Mouse (Mus musculus) heart, postnatal 0 days (tissue): ENCODE measurements at regions not wholly inside any gene's neighbourhood (a gene's known extent, or its start where the extent isn't known, plus 50 kb on each side); places are given as distances from the start of the nearest gene placed in this dataset.

Experiments
- ATAC-seq: fragments of 200-750 bp; cut with Nextera tagmentation; 2 replicates; pipeline ENCODE4 v1.8.0; 2017; ENCODE audit warnings: low read depth, moderate number of reproducible peaks, moderate library complexity; ENCODE audit not compliant: insufficient read depth
- DNase-seq: peaks from one replicate; pipeline ENCODE4 v3.0.0-alpha.2; 2016; ENCODE audit warnings: low spot score
- H3K27ac ChIP-seq: fragments of 300-500 bp; sonication (generic); 2 replicates; pipeline ENCODE4 v1.5.1; 2014; ENCODE audit warnings: low read depth, mild to moderate bottlenecking
- H3K27me3 ChIP-seq: fragments of 300-500 bp; sonication (generic); 2 replicates; pipeline ENCODE4 v1.6.1; 2014; ENCODE audit warnings: low read length, mixed read lengths; ENCODE audit not compliant: control insufficient read depth, insufficient read depth
- H3K36me3 ChIP-seq: fragments of 300-500 bp; sonication (generic); replicated peaks from 2 replicates; pipeline ENCODE4 v1.6.1; 2014; ENCODE audit warnings: low read length, mixed read lengths; ENCODE audit not compliant: control insufficient read depth, insufficient read depth
- H3K4me1 ChIP-seq: fragments of 300-500 bp; sonication (generic); 2 replicates; pipeline ENCODE4 v1.6.1; 2014; ENCODE audit warnings: antibody characterized with exemption; ENCODE audit not compliant: control insufficient read depth, insufficient read depth
- H3K4me2 ChIP-seq: fragments of 300-500 bp; sonication (generic); 2 replicates; pipeline ENCODE4 v1.6.1; 2014; ENCODE audit warnings: low read depth, mild to moderate bottlenecking, low read length, moderate library complexity
- H3K4me3 ChIP-seq: fragments of 300-500 bp; sonication (generic); 2 replicates; pipeline ENCODE4 v1.5.1; 2014; ENCODE audit warnings: low read depth, low read length
- H3K9ac ChIP-seq: fragments of 300-500 bp; sonication (generic); replicated peaks from 2 replicates; pipeline ENCODE4 v1.6.1; 2014; ENCODE audit warnings: low read depth, low read length, mixed read lengths
- H3K9me3 ChIP-seq: fragments of 300-500 bp; sonication (generic); replicated peaks from 2 replicates; pipeline ENCODE4 v1.6.1; 2016; ENCODE audit warnings: low read length; ENCODE audit not compliant: control insufficient read depth
- CTCF ChIP-seq: IDR thresholded peaks from 2 replicates; pipeline ENCODE4 v1.5.1; 2016; ENCODE audit warnings: antibody characterized with exemption, control low read depth, low read depth
- EP300 ChIP-seq: IDR thresholded peaks from 2 replicates; pipeline ENCODE4 v1.6.1; 2016; ENCODE audit warnings: antibody characterized with exemption, low read depth
- WGBS: fragments of 180-500 bp; shearing (Covaris S2); extraction: QIAGEN DNeasy Blood & Tissue Kit; methylation state at CpG from one replicate; pipeline ENCODE4 v1.1.7; 2014; 5-methylcytosine and 5-hydroxymethylcytosine counted together

DNA sequence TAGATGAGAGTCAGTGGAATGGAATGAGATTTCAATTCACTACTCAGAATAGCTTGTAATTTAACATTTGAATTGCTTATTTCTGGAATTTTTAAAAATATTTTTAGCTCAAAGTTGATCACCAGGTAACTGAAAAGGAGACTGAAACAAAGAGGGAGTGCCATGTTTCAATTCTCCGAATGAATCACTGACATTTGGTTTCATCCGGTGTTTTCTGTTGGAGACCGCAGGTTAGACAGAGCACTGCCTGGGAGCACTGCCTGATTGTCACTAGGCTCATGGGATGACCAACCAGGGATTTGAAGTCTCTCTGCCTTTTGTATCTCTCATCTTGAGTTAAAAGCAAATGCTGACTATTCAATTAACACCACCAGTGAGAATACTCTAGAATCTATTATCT lies 193.3 kb downstream of the Stk31 start:
- no peak for DNase-seq
- H3K27ac ChIP-seq = no peak overlapping the region
- H3K9me3 ChIP-seq = no peaks in the 10 kb centered on the region
- H3K9ac ChIP-seq = no peak overlapping the region
- no peak overlapping the region for H3K4me3 ChIP-seq
- 91% methylated on average over 3 of the region's 3 CpGs for WGBS
- no peaks in the 10 kb centered on the region for H3K36me3 ChIP-seq
- TF ChIP-seq EP300 (no peak), CTCF (no peak)
- H3K4me1 ChIP-seq = 0 out of 2 replicates have a peak, but pooled peaks cover 14% of the 10 kb centered on the region
- no peak for ATAC-seq
- H3K4me2 ChIP-seq = no peak overlapping the region
- H3K27me3 ChIP-seq = no peaks in the 10 kb centered on the region

DNA sequence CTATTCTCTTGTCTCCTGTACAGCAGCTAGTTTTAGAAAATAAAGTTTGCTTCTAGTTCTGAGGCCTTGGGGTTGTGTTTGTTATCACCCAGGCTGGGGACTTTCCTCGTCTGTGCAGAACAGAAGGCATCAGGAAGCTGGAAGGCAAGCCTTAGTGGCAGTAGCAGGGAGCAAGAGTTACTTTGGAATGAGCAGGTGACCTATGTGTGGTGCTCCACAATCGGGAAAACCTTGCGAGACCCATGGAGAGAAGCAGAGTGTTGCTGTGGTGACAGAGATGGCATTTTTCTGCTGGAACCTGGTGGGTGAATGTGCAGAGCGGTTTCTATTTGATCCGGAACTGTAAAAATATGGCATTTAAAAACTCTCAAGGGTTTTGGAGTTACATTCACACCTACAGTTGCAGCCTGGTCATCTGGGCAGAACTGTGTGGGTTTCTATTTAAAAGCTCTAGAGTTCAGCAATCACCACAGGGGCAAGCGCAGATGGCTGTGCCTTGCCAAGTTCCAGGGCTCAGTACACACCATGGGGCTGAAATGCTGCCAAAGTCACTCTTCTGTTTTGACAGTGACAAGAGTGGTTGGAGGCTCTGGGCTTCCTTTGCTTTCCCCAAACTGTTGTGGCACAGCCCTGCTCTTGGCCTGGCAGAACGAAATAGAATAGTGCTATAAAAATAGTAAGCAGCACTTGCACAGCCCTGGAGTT lies 195.7 kb downstream of the Stk31 start:
- peak overlapping the region; percentile 74 for H3K27ac ChIP-seq
- TF ChIP-seq EP300 = no peak
- TF ChIP-seq CTCF = no peak
- peak; percentile 64 for DNase-seq

DNA sequence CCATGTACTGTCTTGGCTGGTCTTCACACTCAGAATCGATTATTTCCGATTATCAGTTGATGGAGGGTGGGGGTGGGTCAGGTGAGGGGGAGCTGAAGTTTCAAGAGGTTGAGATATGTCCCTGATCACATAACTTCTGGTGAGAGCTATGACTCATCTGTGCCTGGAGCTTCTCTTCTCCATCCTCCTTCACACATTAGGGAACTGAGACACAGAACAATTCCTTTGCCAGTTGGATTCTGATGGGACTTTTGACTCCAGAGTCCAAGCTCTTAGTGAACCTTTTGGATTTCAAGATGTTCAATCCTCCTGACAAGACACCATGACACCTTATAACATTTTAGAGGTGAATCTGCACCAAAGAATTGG lies 196.2 kb downstream of the Stk31 start:
- H3K4me3 ChIP-seq = no peak overlapping the region
- H3K4me2 ChIP-seq = no peak overlapping the region
- 27% methylated on average over 2 of the region's 2 CpGs for WGBS
- no peak overlapping the region for H3K9ac ChIP-seq
- H3K36me3 ChIP-seq = no peaks in the 10 kb centered on the region
- peak overlapping the region; percentile 74 for H3K27ac ChIP-seq
- H3K9me3 ChIP-seq = no peaks in the 10 kb centered on the region
- no peak for ATAC-seq
- no peak for TF ChIP-seq EP300
- TF ChIP-seq CTCF = no peak
- DNase-seq = no peak
- H3K27me3 ChIP-seq = no peaks in the 10 kb centered on the region
- 0 out of 2 replicates have a peak, but pooled peaks cover 15% of the 10 kb centered on the region for H3K4me1 ChIP-seq

More for the DNA sequence above, 195.7 kb downstream of the Stk31 start:
- H3K36me3 ChIP-seq = no peaks in the 10 kb centered on the region
- peak overlapping the region; percentile 16; the same call in 1 of the 2 replicates for H3K4me2 ChIP-seq
- 0 out of 2 replicates have a peak, but pooled peaks cover 15% of the 10 kb centered on the region for H3K4me1 ChIP-seq
- H3K9me3 ChIP-seq = no peaks in the 10 kb centered on the region
- no peaks in the 10 kb centered on the region for H3K27me3 ChIP-seq
- no peak overlapping the region for H3K9ac ChIP-seq
- 29% methylated on average over 7 of the region's 7 CpGs for WGBS
- peak; percentile 93 for ATAC-seq
- H3K4me3 ChIP-seq = no peak overlapping the region

DNA sequence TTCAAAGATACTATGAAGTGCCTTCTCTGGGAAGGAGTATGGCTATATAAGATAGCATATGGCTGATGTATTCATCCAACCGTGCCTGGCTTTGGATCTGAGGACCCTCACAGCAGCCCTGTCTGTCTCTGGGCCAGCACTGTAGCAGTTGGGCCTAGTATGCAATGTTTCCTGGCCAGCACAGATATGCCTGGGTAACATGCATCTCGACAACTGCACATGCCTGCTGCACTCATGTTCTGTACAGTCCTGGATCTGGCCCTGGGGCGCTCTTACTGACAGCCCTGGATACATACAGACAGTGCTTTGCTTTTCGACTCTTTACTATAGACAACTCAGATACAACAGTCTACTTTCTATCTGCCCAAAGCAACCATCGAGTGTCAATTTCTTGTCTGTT lies 197.3 kb downstream of the Stk31 start:
- WGBS = 63% methylated on average over 5 of the region's 5 CpGs
- Histone ChIP-seq H3K9me3 (no peaks in the 10 kb centered on the region), H3K36me3 (no peaks in the 10 kb centered on the region), H3K4me3 (no peak overlapping the region), H3K4me1 (0 out of 2 replicates have a peak, but pooled peaks cover 15% of the 10 kb centered on the region), H3K27ac (no peak overlapping the region), H3K9ac (no peak overlapping the region), H3K27me3 (no peaks in the 10 kb centered on the region), H3K4me2 (no peak overlapping the region)
- TF ChIP-seq CTCF (no peak), EP300 (no peak)
- ATAC-seq (no peak), DNase-seq (no peak)

DNA sequence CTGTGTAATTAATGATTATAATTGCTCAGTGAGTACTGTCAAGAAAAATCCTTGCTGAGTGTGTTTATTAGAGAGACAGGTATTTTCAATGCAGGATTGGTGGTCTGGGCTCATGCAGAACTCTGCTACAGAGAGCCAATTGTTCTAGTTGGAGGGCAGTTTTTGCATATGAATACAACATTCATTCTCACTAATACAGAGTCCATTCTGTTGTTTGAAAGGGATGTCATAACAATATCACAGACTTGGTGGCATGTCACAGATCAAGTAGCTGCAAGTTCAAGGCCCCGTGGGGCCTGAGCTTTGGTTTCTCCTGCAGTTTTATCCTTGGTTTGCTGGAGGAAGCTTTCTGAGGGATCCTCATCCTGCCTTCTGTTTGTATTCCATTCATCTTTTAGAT lies 207.8 kb downstream of the Stk31 start:
- Histone ChIP-seq H3K9ac (no peak overlapping the region), H3K9me3 (no peaks in the 10 kb centered on the region), H3K27me3 (no peaks in the 10 kb centered on the region), H3K4me3 (no peak overlapping the region), H3K27ac (no peak overlapping the region), H3K36me3 (no peaks in the 10 kb centered on the region), H3K4me1 (no peaks in the 10 kb centered on the region), H3K4me2 (no peak overlapping the region)
- no peak for TF ChIP-seq EP300
- no peak for DNase-seq
- WGBS = 65% methylated on average over 1 of the region's 1 CpGs
- no peak for ATAC-seq

DNA sequence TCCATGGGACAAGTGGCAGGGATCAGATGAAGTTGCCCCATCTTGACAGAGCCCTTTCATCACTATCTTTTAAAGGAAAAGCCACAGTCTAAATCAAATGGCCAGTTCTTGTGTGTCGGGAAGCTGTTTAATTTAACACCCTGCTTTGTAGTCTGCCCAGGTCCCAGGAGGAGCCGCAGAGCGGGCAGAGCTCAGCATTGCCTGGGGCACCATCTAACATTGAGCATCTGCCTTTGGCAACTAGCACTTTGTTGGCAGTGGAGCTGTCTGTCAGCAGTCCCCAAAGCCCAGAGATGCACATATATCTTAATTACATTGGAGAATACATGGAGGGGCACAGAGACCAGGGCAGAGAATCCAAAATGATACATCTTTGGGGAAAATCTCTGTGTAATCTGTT lies 208.4 kb downstream of the Stk31 start:
- no peaks in the 10 kb centered on the region for H3K9me3 ChIP-seq
- H3K36me3 ChIP-seq = no peaks in the 10 kb centered on the region
- H3K27ac ChIP-seq = no peak overlapping the region
- no peak overlapping the region for H3K4me2 ChIP-seq
- H3K4me3 ChIP-seq = no peak overlapping the region
- no peaks in the 10 kb centered on the region for H3K4me1 ChIP-seq
- DNase-seq (no peak), ATAC-seq (no peak)
- H3K9ac ChIP-seq = no peak overlapping the region
- H3K27me3 ChIP-seq = no peaks in the 10 kb centered on the region
- 79% methylated on average over 3 of the region's 3 CpGs for WGBS
- TF ChIP-seq CTCF (no peak), EP300 (no peak)
